Mouse (Mus musculus) hematopoietic stem cell, adult 5-6 weeks (primary cell): ENCODE data around the gene Cnr2. TPM values are rescaled to one million over a fixed set of nuclear protein-coding genes. Genes with fewer than 3 reads are reported as not detected.
"Not testable (repeated sequence)": the region's sequence is repeated elsewhere in the genome, so short reads cannot be mapped to it uniquely, and the experiment has no call there.

Experiments
- ATAC-seq, 2 experiments: fragments of 125-278 bp in 1 of 2; replicated peaks in 1 of 2; 2 replicates each; pipeline ENCODE4 v1.8.0; 2016 to 2017; ENCODE audit warnings: inconsistent platforms in 2 of 2, mild to moderate bottlenecking in 2 of 2, moderate number of reproducible peaks in 2 of 2, low read depth in 1 of 2, moderate TSS enrichment in 1 of 2; ENCODE audit not compliant: low FRiP score in 2 of 2, poor library complexity in 2 of 2, severe bottlenecking in 2 of 2, insufficient read depth in 1 of 2, low TSS enrichment in 1 of 2
- total RNA-seq: library from RNA; stranded (forward); fragments of 172-1452, 232-1000 nt; gene quantifications from 2 replicates; pipeline ENCODE4 v1.2.3, GENCODE M21; 2017

Cnr2 gene
- total RNA-seq, 1 experiment from 2014 or later, result 3.1 TPM

- ATAC-seq, result no peak
These were observed 26.3 kb downstream of the Cnr2 start for GRCm38 (mm10) chr4:135921257-135922120.

- ATAC-seq, result no peak
These were observed 27.0 kb downstream of the Cnr2 start for GRCm38 (mm10) chr4:135922190-135922589.

GRCm38 (mm10) chr4:135924418-135924817, 29.2 kb downstream of the Cnr2 start:
- no peak for ATAC-seq

- no peak for ATAC-seq
These were observed 30.1 kb downstream of the Cnr2 start for GRCm38 (mm10) chr4:135925341-135925740.

- ATAC-seq, result no peak
These were observed 31.1 kb downstream of the Cnr2 start for GRCm38 (mm10) chr4:135926195-135926808.

- ATAC-seq, result no peak
These were observed 31.7 kb downstream of the Cnr2 start for GRCm38 (mm10) chr4:135926861-135927260.

GRCm38 (mm10) chr4:135928376-135928775, 33.2 kb downstream of the Cnr2 start:
- no peak for ATAC-seq

- ATAC-seq, result no peak
These were observed 34.2 kb downstream of the Cnr2 start for GRCm38 (mm10) chr4:135929405-135929804.

GRCm38 (mm10) chr4:135929828-135930227, 34.6 kb downstream of the Cnr2 start:
- no peak for ATAC-seq

- no peak for ATAC-seq
These were observed 35.0 kb downstream of the Cnr2 start for GRCm38 (mm10) chr4:135930239-135930638.

- peak; percentile 62 to 72 for ATAC-seq
These were observed 36.6 kb downstream of the Cnr2 start for GRCm38 (mm10) chr4:135931832-135932231.

GRCm38 (mm10) chr4:135934708-135935500, 39.7 kb downstream of the Cnr2 start:
- no peak for ATAC-seq

GRCm38 (mm10) chr4:135935502-135935901, 40.3 kb downstream of the Cnr2 start:
- ATAC-seq, result no peak

GRCm38 (mm10) chr4:135938858-135939257, 43.7 kb downstream of the Cnr2 start:
- no peak for ATAC-seq

GRCm38 (mm10) chr4:135941026-135941425, 45.8 kb downstream of the Cnr2 start:
- not testable (repeated sequence) for ATAC-seq

GRCm38 (mm10) chr4:135942193-135942592, 47.0 kb downstream of the Cnr2 start:
- ATAC-seq, result no peak

- ATAC-seq, result no peak
These were observed 48.2 kb downstream of the Cnr2 start for GRCm38 (mm10) chr4:135943389-135943788.

GRCm38 (mm10) chr4:135945706-135946105, 50.5 kb downstream of the Cnr2 start:
- ATAC-seq, result peak; percentile 13 to 43; a peak in 1 of 4 replicates
